Mouse (Mus musculus): ENCODE results near the gene Klhl30.

DNA sequence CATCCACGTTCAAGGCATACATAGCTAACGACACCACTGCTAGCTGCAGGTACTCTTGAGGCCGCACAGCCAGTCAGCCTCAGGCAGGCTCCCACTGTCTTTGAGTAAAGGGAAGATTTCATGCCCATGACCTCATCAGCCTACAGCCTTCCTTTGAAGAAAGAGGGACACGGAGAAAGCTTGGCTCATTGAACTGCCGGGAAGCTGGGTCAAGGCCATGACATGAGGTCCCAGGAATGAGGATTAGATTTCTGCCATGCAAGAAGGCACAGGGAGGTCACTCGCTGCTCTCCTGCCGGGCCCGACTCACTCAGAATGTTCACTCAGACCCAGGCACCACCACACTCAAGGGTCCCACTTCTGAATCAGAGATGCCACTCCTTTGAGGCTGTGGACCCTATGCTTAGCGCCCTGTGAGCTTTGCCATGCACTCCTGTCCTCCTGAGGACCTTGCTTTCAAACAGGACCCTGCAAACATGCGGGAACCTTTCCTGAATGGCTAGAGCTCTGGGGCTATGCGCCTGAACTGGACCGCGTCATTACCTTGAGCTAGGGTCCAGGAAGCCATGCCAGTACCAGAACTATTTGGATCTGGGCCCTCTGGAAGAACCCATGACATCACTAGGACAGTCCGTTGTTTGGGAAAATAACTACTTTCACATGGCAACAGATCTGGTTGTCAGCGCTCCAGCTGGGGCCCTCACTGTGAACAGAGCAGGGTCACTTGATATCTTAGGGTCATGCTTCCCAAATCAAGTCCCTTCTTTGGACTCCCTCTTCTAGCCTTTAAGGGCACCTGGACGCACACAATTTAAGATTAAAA is 14.2 kb downstream of the Klhl30 start:
- TF ChIP-seq GATA1 (IDR thresholded peaks at IDR 0.05; ENCODE audit: borderline replicate concordance, low read length) (no peak), FLI1 (IDR thresholded peaks at IDR 0.05; ENCODE audit: low read length) (no peak)
